Mouse (Mus musculus) layer of hippocampus, postnatal 25 days (tissue): ENCODE measurements around the gene Rad51d. TPM values are rescaled to one million over a fixed set of nuclear protein-coding genes. Genes with fewer than 3 reads are reported as not detected.
A peak's percentile ranks its signal among the peaks of the same experiment; 100 is the strongest.
"Not testable (repeated sequence)": the region's sequence is repeated elsewhere in the genome, so short reads cannot be mapped to it uniquely, and the experiment has no call there.

ENCODE experiments used
- DNase-seq, 2 experiments: peaks; one replicate each; pipeline ENCODE4 v3.0.0; 2022; ENCODE audit warnings: mixed read lengths in 2 of 2, low spot score in 1 of 2; ENCODE audit errors: extremely low spot score in 1 of 2
- total RNA-seq, 2 experiments: library from RNA; stranded (reverse); gene quantifications; 2 replicates each; pipeline ENCODE4 v1.2.3; 2021

The Rad51d gene
- total RNA-seq: 10 to 100 TPM; 15.1 to 17.2 TPM

DNA sequence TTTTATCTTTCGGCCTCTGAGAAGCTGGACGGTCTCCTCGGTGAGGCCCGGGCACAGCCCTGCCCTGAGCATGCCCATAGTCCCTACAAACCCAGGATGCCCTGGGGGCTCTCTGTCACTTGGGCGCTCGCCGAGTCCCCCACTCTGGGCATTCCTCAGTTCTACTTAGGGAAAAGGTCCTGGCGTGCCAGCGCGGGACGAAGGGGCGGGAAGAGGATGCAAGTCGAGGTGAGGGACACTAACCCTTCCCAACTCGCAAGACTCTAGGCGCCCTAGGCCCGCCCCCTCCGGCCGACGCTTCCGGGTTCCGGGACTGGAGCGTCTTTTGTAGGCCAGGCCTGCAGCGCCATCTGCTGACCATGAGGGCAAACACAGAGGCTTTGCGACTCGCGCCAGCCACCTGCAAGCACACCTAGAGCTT, at the start of gene Rad51d:
TSS of gene Rad51d (minus strand) at position 273 of the 421 bp plus-strand sequence.
- DNase-seq: peak; percentile 87 to 94

DNA sequence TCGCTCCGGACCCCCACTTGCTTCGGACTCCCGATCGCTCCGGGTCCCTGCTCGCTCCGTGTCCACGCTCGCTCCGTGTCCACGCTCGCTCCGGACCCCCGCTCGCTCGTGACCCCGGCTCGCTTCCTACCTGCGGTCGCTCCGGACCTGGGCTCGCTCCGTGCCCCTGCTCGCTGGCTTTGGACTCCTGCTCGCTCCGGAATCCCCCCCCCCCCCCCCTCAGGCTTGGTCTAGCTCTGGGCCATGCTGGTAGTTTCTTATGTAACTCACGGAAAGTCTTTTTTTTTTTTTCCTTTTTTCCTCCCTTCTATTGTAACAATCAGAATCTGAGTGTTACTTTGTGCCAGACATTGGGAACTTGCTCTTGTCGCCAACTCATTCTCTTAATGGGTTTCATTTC, 42.8 kb upstream of the Rad51d start:
- no peak for DNase-seq

GRCm38 (mm10) chr11:82931671-82932450, 41.4 kb upstream of the Rad51d start:
- not testable (repeated sequence) for DNase-seq

GRCm38 (mm10) chr11:82931161-82931560, 40.7 kb upstream of the Rad51d start:
- not testable (repeated sequence) for DNase-seq

DNA sequence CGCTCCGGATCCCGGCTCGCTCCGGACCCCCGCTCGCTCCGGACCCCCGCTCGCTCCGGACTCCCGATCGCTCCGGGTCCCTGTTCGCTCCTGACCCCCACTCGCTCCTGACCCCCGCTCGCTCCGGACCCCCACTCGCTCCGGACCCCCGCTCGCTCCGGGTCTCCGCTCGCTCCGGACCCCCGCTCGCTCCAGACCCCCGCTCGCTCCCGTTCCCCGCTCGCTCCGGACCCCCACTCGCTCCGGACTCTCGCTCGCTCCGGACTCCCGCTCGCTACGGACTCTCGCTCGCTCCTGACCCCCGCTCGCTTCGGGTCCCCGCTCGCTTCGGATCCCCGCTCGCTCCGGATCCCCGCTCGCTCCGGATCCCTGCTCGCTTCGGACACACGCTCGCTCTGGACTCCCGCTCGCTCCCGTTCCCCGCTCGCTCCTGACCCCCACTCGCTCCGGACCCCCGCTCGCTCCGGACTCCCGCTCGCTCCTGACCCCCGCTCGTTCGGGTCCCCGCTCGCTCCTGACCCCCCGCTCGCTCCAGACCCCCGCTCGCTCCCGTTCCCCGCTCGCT, 40.1 kb upstream of the Rad51d start:
- DNase-seq: not testable (repeated sequence)

DNA sequence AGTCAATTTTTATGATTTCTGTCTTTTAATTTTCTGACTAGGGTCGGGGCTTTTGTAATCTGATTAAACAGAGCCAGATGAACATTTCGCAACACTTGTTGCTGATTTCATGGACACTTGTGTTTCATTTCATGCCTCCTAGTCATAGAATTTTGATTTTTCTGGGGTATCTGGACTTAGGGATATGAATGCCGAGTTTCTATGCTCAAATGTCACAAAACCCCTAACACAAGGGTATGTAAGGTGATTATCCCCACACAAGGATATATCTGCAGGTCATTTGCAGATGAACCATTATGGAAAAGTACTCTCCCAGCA, 39.2 kb upstream of the Rad51d start:
- no peak for DNase-seq

DNA sequence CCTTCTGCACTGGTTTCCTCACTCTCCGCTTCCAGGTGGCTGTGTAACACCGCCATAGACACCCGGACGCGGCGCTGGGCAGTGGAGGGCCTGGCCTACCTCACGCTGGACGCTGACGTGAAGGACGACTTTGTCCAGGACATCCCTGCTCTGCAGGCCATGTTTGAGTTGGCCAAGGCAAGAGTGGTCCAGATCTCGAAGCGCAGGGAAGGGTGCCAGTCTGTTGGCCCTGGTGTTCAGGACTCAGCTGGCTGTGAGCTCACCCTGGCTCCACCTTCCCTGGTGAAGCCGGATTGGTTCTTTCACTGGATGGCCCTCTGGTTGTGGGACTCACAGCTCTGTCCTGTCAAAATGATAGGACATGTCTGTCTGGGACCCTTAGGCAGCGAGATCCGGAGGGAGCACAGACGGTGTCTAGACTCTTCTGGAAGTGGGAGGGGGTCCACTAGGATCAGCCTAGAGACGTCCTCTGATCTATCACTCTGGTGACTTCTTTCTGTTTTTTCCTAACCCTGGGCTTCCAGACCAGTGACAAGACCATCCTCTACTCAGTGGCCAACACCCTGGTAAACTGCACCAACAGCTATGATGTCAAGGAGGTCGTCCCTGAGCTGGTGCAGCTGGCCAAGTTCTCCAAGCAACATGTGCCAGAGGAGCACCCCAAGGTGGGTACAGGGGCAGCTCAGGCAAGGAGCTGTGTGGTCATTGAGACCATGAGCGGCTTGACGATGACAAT, 38.7 kb upstream of the Rad51d start:
- no peak for DNase-seq

DNA sequence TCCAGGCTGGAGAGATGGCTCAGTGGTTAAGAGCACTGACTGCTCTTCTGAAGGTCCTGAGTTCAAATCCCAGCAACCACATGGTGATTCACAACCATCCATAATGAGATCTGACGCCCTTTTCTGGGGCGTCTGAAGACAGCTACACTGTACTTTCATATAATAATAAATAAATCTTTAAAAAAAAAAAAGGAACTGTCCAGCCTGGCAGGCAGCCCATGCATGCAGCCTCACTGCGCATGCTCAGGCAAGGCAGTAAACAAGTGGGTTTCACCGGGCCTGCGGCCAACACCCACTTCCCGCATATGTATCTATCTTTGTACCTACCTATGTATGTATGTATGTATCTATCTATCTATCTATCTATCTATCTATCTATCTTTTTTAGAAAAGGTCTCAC, 33.5 kb upstream of the Rad51d start:
- DNase-seq: not testable (repeated sequence)

- DNase-seq: no peak
These were observed 31.3 kb upstream of the Rad51d start for GRCm38 (mm10) chr11:82921691-82922090.

DNA sequence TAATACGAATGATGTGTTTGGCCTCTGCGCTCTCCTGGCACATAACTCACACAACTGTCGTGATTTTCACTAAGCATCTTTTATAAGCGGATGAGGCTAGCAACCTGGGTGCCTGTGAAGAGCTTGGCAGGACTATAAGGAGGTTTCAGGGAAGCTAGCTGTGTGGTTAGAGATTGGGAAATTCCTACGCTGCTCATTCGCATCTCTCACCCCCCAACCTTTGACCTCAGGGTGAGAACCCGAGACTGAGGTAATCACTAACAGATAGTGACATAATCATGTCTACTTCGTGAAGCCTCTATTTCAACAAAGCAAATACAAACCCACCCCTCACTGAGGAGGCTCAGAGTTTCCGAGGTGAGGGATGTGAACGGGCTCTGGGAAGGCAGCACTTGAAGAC, 30.4 kb upstream of the Rad51d start:
- DNase-seq: no peak

GRCm38 (mm10) chr11:82914711-82915352, 24.4 kb upstream of the Rad51d start:
- peak; percentile 49 to 85 for DNase-seq

- DNase-seq: no peak
These were observed 20.4 kb upstream of the Rad51d start for GRCm38 (mm10) chr11:82910679-82911389.

DNA sequence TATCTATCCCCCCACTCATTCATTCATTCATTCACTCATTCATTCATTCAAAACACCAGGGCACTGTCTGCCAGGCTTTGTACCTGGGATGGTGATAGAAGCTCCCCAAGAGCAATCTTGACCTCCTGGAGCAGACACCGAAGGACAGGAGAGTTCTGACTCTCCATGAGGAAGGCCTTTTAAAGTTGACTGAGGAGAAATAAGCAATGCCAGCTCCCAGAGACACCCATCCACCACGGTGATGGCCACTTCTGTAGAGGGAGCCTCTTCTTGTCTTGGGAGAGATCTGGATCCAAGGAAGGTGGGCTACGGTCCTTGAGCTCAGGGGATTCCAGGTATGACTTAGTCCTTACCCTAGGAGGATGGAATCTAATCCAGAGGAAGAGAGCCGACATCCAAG, 19.8 kb upstream of the Rad51d start, which contains the start of gene Unc45b:
TSS of gene Unc45b (plus strand) at position 301 of the 400 bp plus-strand sequence.
- DNase-seq: no peak

DNA sequence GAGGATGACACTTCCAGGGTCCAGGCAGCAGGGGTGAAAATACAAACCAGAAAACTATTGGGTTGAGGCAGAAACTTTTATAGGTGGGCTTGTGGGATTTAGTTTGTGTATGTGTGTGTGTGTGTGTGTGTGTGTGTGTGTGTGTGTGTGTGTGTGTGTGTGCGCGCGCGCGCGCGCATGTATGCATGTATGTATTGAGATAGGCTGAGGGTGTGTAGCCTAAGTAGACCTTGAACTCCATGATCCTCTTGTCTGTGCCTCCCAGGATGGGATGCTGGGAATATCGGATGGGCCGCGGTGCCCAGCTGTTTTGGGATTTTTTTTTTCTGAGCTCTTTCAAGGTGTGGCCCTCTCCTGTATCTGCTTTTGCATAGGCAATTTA, 18.2 kb upstream of the Rad51d start:
- no peak for DNase-seq

DNA sequence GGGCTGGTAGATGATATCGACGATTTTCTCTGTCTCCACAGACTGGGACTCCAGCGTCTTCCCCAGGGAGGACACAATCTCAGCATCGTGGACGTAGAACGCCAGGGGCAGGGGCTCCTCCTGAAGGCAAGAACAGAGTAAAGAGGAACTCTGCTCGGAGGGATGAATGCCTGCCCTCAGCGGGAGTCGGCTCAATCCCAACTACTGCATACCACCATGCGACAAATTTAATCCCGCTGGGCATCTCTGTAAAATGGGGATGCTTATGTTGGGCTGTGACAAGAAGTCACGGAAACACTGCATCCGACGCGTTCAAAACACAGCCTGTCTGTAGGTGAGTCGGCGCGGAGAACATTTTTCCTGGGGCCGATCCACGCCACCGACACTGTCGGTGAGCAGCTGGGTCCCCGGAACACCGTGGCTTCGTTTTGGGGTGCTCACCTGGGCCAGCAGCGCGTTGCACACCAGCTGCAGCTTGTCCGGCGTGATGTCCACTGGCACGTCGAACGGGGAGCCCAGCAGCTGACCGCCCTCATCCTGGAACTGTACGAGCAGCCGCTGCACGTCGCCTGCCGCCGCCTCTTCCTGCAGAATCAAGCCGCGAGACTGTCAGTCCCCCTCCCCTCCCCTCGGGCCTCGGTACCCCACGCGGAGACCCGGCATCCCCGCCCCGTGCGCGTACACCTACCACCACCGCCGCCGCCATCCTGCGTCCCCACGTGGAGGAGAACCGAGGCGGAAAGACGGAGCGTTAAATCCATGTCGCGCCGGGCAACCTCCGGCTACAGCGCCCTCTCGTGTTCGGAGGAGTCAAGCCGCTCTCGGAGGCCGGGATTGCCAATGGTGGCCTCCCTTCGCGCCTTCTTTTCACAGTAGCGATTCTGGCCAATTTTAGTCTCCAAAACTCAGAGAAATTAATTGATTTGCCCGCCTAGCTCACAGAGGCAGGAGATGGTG, 17.5 kb upstream of the Rad51d start, which contains the start of gene Nle1:
TSS of gene Nle1 (minus strand) at position 761 of the 957 bp plus-strand sequence.
- DNase-seq: peak; percentile 92 to 99

- no peak for DNase-seq
These were observed 15.4 kb upstream of the Rad51d start for GRCm38 (mm10) chr11:82905816-82906215.

DNA sequence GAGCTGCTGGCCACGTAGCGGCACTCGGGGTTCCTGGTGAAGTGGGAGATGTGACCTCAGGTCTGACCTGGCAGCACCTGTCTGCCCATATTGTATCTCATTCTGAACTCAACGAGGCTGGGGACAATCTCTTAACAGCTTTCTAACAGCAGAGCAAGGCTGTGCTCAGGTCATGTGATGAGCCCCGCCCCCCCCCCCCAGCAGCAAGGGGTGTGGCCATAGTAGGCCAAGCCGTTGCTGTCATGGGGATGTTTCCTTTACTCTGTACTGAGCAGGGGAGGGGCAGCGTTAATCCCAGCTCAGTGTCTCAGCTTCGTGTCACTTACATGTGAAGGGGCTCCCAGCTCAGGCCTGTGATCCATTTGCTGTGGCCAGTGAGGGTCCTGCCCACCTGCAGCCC, 14.5 kb upstream of the Rad51d start:
- no peak for DNase-seq

GRCm38 (mm10) chr11:82901606-82902310, 11.3 kb upstream of the Rad51d start:
- no peak for DNase-seq

- no peak for DNase-seq
These were observed 9.3 kb upstream of the Rad51d start for GRCm38 (mm10) chr11:82899720-82900119.
